Mouse (Mus musculus) liver, postnatal 0 days (tissue): ENCODE results near the gene Klf13.

Source experiments
- CTCF ChIP-seq: sonication (generic); IDR thresholded peaks from 2 replicates; pipeline ENCODE4 v1.5.1; 2016; ENCODE audit warnings: antibody characterized with exemption, low read depth
- EP300 ChIP-seq: IDR thresholded peaks from 2 replicates; pipeline ENCODE4 v1.6.1; 2016; ENCODE audit warnings: antibody characterized with exemption, low read depth, mild to moderate bottlenecking

DNA sequence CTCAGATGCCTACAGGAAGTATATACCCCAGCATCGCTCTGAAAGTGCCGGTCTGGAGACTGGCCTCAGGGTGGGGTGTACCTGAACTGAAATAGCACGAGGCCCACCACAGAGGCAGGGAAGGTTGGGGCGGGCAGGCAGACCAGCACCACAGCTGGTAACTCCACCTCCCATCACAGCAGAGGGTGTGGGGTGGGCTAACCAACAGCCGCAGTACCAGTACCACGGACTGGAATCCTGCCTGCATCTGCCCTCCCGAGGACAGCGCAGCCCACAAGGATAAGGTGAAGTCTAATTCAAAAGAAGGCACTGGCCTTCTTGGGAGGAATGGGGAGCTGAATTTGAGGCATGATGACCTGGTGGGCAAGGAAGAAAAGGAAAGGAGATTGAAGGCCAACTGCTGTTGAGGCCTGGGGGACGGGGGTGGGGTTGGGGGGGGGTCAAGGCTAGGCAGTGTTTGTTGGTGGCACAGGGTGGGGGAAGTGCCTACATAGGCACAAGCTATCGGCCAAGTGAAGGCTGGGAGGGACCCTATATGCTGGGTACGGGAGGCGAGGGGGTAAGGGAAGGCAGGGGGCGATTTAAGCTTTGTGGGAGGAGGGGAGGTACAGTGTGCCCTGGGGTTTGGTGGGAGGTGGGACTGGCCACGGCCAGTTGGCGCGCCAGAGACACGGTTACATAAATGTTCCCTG is 42.3 kb downstream of the Klf13 start:
- no peak for TF ChIP-seq CTCF
- no peak for TF ChIP-seq EP300
